Mouse (Mus musculus): ENCODE measurements around the gene Palm2. TPM values are rescaled to one million over a fixed set of nuclear protein-coding genes. Genes with fewer than 3 reads are reported as not detected.

Gene Palm2
- polyA plus RNA-seq, 1 experiment: 7.7 TPM

DNA sequence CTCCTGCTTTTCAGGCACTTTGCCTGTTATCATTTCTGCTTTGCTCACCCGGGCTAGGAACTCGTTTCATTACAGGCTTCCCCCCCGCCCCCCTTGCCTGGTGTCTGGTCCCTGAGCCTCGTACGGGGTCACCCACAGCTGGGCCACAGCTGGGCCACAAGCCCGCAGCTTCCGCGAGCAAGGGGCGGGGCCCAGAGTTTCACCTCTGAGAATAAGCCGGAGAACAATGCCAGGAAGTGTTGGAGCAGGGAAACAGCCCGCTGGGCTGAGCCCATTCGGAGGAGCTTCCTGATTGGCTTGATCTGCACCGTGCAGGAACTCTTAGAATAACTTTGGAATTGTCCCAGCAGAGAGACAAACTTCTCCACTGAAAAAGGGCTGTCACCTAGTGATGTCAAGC lies 241.3 kb downstream of the Palm2 start:
- TF ChIP-seq CTCF (IDR thresholded peaks at IDR 0.05; ENCODE audit: borderline replicate concordance, extremely low read depth, insufficient read depth, insufficient read length): no peak
- no peak for TF ChIP-seq POLR2A (IDR thresholded peaks at IDR 0.05; ENCODE audit: borderline replicate concordance, extremely low read depth, insufficient read depth, insufficient read length, poor library complexity, severe bottlenecking)
- peak; percentile 39 for DNase-seq (ENCODE audit: low read depth)

DNA sequence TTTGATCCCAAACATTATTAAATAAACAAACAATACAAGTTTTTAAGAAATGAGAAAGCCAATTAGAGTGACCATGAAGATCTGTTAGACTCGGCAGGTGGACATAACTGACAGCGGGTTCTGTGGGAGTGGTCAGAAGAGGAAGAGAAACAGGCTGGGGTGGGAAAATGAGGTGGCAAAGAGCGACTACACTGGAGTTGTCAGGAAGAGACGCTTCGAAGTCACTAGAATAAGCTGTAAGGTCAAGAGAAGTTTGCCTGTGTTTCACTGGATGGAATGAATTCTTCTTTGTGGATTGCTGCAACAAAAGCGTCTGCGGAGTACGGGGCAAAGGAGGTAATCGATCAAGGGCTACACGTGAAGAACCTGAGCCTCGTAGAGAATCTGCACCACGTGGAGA lies 243.9 kb downstream of the Palm2 start:
- no peak for DNase-seq (ENCODE audit: low read depth)
- TF ChIP-seq CTCF (IDR thresholded peaks at IDR 0.05; ENCODE audit: borderline replicate concordance, extremely low read depth, insufficient read depth, insufficient read length) (no peak), POLR2A (IDR thresholded peaks at IDR 0.05; ENCODE audit: borderline replicate concordance, extremely low read depth, insufficient read depth, insufficient read length, poor library complexity, severe bottlenecking) (no peak)

DNA sequence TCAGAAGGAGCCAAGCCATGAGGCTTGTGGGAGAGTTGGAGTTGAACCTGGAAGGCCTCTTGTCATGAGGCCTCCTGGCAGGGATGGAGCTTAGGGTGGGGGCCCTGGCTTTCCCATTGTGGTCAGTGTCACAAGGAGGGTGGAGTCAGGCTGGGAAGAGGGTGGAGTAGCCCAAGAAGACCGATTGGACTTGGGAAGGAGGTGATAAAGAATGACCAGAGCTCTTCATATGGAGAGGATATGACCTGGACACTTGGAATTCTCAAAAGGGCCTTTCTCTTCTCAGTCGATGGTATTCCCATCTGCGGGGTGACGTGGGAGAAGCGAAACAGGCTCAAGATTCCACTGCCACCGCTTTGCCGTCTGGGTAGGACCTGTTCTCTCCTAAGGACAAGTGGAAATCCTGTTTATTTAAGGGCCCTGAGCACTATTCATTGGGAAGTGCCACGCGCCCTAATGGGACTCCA lies 245.0 kb downstream of the Palm2 start:
- TF ChIP-seq POLR2A (IDR thresholded peaks at IDR 0.05; ENCODE audit: borderline replicate concordance, extremely low read depth, insufficient read depth, insufficient read length, poor library complexity, severe bottlenecking) (no peak), CTCF (IDR thresholded peaks at IDR 0.05; ENCODE audit: borderline replicate concordance, extremely low read depth, insufficient read depth, insufficient read length) (no peak)
- no peak for DNase-seq (ENCODE audit: low read depth)

DNA sequence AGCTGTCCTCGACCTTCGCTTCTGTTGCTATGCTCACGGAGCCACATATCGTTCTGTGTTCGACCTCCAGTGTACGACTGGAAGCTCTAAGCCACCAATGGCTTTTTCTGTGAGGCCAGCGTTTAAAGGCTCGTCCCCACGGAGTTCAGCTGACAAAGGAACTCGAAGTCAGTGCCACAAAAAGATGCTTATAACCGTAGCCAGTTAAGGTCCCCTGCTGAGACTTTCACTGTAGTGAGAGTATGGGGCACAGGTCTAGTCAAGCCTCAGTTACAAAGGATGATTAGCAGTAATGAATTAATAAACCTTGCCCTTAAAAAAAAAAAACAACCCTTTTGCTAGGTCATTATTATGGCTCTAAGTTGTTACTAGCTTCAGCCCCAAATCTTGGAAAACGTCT lies 246.1 kb downstream of the Palm2 start:
- TF ChIP-seq POLR2A (IDR thresholded peaks at IDR 0.05; ENCODE audit: borderline replicate concordance, extremely low read depth, insufficient read depth, insufficient read length, poor library complexity, severe bottlenecking) (no peak), CTCF (IDR thresholded peaks at IDR 0.05; ENCODE audit: borderline replicate concordance, extremely low read depth, insufficient read depth, insufficient read length) (no peak)
- DNase-seq (ENCODE audit: low read depth): no peak

DNA sequence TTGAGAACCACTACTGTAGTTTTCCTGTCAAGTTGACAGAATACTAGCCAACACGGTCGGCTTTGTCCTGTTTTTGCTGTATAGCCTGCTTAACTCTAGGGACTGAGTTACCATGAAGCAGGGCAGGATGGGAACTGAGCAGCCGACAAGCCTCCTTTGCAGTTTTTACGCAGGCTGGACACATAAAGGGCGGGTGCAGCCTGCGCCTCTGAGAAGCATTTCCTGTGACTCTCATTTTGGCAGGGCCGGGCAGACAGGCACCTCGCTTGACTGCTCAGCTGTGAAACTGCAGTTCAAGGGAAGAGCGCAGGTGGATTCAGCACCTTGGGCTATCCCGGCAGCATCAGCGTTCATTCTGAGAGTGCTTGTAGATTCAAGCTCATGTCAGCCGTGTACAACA lies 247.5 kb downstream of the Palm2 start:
- peak; percentile 24 for DNase-seq (ENCODE audit: low read depth)

DNA sequence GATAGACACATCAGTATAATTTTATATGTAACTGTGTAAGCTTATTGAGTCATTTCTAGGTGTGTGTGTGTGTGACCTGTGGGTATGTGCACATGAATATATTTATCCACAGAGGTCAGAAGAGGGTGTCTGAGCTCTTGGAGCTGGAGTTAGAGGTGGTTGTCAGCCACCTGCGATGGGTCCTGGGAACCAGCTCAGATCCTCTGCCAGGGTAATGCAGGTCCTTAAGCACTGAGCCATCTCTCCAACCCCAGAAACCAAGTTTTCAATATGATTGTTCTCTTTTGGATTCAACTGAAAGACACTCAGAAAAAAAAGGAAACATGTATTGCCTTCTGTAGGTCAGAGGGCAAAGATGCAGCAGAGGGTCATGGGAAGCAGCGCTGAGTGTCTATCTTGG lies 248.3 kb downstream of the Palm2 start:
- DNase-seq (ENCODE audit: low read depth): no peak
- TF ChIP-seq CTCF (IDR thresholded peaks at IDR 0.05; ENCODE audit: borderline replicate concordance, extremely low read depth, insufficient read depth, insufficient read length): no peak
- no peak for TF ChIP-seq POLR2A (IDR thresholded peaks at IDR 0.05; ENCODE audit: borderline replicate concordance, extremely low read depth, insufficient read depth, insufficient read length, poor library complexity, severe bottlenecking)

More for the DNA sequence above, 247.5 kb downstream of the Palm2 start:
- TF ChIP-seq CTCF (IDR thresholded peaks at IDR 0.05; ENCODE audit: borderline replicate concordance, extremely low read depth, insufficient read depth, insufficient read length): no peak

DNA sequence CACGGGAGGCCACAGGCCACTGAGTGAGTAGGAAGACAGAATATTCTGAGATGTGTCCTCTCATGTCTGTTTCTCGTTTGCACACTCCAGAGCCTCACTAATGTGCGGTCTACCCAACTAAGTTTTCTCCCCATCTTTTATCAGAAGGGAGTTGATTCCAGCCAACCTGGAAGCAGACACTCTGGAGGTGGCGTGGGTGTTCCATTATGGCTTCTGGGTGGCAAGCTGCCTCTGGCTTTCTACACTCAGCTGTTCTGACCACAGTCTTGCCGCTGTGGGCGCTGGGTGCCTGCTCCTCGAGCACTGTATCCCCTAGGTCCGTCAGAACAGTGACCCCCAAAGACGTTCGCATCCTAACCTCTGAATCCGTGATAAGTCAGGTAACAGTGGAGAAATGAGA lies 248.9 kb downstream of the Palm2 start:
- no peak for TF ChIP-seq CTCF (IDR thresholded peaks at IDR 0.05; ENCODE audit: borderline replicate concordance, extremely low read depth, insufficient read depth, insufficient read length)
- TF ChIP-seq POLR2A (IDR thresholded peaks at IDR 0.05; ENCODE audit: borderline replicate concordance, extremely low read depth, insufficient read depth, insufficient read length, poor library complexity, severe bottlenecking): no peak
- DNase-seq (ENCODE audit: low read depth): no peak

DNA sequence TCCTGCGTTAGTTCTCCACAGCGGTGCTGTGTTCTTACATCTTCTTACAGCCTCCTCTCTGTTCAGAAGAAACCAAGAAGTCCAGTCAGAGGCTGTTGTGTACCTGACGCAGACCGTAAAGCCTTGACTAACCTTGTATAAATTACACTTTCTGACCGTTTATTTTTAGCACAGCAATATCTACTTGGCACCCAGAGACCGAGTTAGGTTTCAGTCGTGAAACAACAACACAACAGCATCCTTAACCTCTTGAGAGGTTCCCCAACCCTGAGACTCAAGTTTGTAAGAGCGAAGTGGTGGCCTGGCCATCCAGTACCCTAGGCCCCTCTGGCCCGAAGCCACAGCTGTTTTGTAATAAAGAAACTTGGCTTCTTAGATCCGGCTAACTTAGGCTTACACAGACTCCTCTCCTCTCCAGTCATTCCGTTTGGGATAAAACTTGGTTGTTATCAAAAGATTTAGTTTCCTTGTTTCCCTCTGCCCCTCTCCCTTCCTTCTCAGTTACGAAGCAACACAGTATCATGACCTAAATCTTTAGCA lies 250.7 kb downstream of the Palm2 start:
- TF ChIP-seq CTCF (IDR thresholded peaks at IDR 0.05; ENCODE audit: borderline replicate concordance, extremely low read depth, insufficient read depth, insufficient read length): no peak
- no peak for TF ChIP-seq POLR2A (IDR thresholded peaks at IDR 0.05; ENCODE audit: borderline replicate concordance, extremely low read depth, insufficient read depth, insufficient read length, poor library complexity, severe bottlenecking)
- no peak for DNase-seq (ENCODE audit: low read depth)

DNA sequence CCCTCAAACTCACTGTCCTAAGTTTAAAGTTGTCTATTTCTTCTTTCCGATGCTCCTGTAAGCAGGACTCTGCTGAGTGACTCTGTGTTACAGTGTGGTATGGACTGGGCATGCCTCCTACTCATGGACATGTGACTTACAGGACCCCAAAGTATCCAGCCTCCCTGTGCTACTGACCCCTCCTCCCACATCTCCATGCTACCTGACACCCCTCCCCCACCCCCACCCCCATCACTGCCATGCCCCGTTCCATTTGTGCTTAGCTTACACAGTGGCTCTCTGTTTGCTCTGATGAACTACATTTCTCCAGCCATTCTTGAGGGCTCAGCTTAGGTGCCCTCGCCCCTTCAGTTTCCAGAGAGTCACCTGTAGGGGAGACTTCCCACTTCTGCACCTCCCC lies 252.7 kb downstream of the Palm2 start:
- TF ChIP-seq POLR2A (IDR thresholded peaks at IDR 0.05; ENCODE audit: borderline replicate concordance, extremely low read depth, insufficient read depth, insufficient read length, poor library complexity, severe bottlenecking): no peak
- no peak for TF ChIP-seq CTCF (IDR thresholded peaks at IDR 0.05; ENCODE audit: borderline replicate concordance, extremely low read depth, insufficient read depth, insufficient read length)

DNA sequence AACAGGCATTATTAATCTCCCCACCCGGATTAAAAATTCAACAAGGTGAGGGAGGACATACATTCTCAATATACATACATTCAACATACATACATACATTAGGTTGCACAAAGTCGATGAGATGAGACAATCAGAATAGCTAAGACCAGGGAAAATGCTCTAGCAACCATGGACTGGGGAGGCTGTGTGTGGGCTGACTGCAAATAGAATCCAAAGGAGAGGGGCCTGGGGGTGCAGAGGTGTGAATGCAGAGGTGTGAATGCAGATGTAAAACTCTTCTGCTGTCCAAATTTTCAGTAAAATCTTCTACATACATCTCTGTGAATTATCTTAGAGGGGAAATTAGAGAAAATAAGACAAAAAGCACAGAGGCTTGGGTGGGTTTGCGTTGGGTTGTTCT lies 253.5 kb downstream of the Palm2 start:
- TF ChIP-seq CTCF (IDR thresholded peaks at IDR 0.05; ENCODE audit: borderline replicate concordance, extremely low read depth, insufficient read depth, insufficient read length): no peak
- TF ChIP-seq POLR2A (IDR thresholded peaks at IDR 0.05; ENCODE audit: borderline replicate concordance, extremely low read depth, insufficient read depth, insufficient read length, poor library complexity, severe bottlenecking): no peak
- DNase-seq (ENCODE audit: low read depth): no peak

More for the DNA sequence above, 252.7 kb downstream of the Palm2 start:
- DNase-seq (ENCODE audit: low read depth): no peak

DNA sequence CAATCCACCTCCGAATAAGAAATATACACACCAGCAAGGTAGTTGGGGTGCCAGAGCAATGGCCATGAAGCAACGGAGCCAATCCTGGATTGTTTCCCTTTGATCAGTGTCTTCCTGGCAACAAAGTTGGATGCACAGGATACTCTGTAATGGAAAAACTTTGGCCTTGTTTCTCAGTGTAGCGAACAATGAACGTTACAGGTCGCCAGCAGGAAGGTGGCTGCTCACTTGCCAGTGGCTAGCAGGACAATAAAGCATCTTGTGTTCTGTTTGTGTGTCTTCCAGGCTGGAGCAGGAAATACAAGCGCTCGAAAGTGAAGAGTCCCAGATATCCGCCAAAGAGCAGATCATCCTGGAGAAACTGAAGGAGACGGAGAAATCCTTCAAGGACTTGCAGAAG lies 254.1 kb downstream of the Palm2 start:
- DNase-seq (ENCODE audit: low read depth): no peak
- TF ChIP-seq POLR2A (IDR thresholded peaks at IDR 0.05; ENCODE audit: borderline replicate concordance, extremely low read depth, insufficient read depth, insufficient read length, poor library complexity, severe bottlenecking): no peak
- TF ChIP-seq CTCF (IDR thresholded peaks at IDR 0.05; ENCODE audit: borderline replicate concordance, extremely low read depth, insufficient read depth, insufficient read length): no peak

DNA sequence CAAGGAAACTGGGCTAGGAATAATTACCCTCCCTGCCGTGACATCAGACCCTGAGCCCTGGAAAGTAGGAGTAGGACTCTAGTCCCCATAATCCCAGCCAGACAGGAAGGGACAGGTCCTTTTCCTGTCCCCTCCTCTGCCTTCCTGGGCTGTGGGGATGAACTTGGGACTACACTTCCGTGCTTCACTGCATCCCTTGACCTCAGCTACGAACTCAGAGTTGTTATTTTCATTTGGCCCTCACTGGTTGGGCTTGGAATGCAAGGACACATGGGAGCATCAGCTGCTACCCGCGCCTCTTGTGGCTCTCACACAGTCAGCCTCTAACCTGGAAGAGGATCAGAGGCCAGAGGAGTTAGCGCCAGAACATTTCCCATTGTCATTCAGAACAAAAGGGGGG lies 256.0 kb downstream of the Palm2 start:
- no peak for TF ChIP-seq CTCF (IDR thresholded peaks at IDR 0.05; ENCODE audit: borderline replicate concordance, extremely low read depth, insufficient read depth, insufficient read length)
- TF ChIP-seq POLR2A (IDR thresholded peaks at IDR 0.05; ENCODE audit: borderline replicate concordance, extremely low read depth, insufficient read depth, insufficient read length, poor library complexity, severe bottlenecking): no peak

More for the DNA sequence above, 256.0 kb downstream of the Palm2 start:
- no peak for DNase-seq (ENCODE audit: low read depth)

Measured in brain, embryonic 14.5 days (tissue).